Mouse (Mus musculus) adrenal gland, postnatal 10 days (tissue): Measurements from ENCODE around the gene Cnrip1. TPM values are rescaled to one million over a fixed set of nuclear protein-coding genes. Genes with fewer than 3 reads are reported as not detected.
"Not testable (repeated sequence)": the region's sequence is repeated elsewhere in the genome, so short reads cannot be mapped to it uniquely, and the experiment has no call there.

Experiments
- DNase-seq: peaks from one replicate; pipeline ENCODE4 v3.0.0; 2021; ENCODE audit warnings: mixed read lengths
- long read RNA-seq, 2 experiments: library from polyadenylated mRNA; stranded (forward); transcript quantifications; one replicate each; pipeline ENCODE4 v2.0.0; 2021
- total RNA-seq, 2 experiments: library from RNA; stranded (reverse); gene quantifications; 2 replicates each; pipeline ENCODE4 v1.2.3; 2021

Gene Cnrip1
- total RNA-seq: 10 to 100 TPM; 16.1 to 22.2 TPM
- long read RNA-seq, experiment 1, transcript Cnrip1-201 (3 exons, 1,654 nt): major isoform, 19 of 27 reads
- long read RNA-seq, experiment 1, partial matches to known transcripts: 1 of 27 reads
- long read RNA-seq, experiment 1, other reads (novel, unspliced or antisense): 7 of 27 reads
- long read RNA-seq, experiment 2, transcript Cnrip1-201 (3 exons, 1,654 nt): major isoform, 8 of 19 reads
- long read RNA-seq, experiment 2, partial matches to known transcripts: 5 of 19 reads
- long read RNA-seq, experiment 2, other reads (novel, unspliced or antisense): 6 of 19 reads

DNA sequence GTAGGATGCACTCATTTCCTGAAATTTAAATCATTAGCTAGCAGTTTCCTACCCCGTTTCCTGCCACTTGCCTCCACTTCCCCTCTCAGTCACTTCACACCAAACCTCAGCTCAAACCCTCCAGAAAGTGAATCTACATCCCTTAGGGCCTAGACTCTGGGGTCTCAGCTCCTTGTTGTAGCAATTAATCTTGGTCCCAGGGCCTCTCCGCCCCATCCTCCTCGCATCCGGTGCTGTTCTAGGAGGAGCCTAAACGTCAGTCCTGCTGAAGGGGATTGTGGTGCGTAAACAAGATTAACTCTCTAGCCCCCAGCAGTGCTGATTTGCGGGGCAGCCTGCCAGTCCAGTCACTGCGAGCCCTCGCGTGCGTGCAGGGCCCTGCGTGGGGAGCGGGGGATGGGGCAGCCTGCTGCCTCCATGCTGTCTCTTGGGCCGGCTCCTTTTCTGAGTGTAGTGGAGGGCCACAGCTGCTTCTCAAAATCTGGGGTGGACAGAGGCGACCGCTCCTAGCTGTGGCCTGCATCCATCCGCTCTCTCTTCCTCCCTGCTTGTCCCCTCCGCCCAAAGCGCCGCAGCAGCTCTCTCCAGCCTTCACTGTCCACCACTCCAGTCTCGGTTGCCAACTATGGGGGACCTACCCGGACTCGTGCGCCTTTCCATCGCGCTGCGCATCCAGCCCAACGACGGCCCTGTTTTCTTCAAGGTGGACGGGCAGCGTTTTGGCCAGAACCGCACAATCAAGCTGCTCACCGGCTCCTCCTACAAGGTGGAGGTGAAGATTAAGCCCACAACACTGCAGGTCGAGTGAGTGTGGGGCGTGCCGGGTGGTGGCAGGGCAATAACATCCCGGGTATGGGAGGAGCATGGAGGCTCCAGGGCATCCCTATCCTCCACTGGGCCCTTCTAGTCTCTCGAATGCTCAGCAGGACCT lies at the start of gene Cnrip1, which contains the start of gene Plek:
Gene Cnrip1, plus strand, starts transcription at position 42 of the 931 bp plus-strand sequence.
Gene Plek, minus strand, starts transcription at position 837 of the 931 bp plus-strand sequence.
- peak; percentile 79 for DNase-seq

- DNase-seq: no peak
Measured at GRCm38 (mm10) chr11:17002739-17003373, 48.5 kb upstream of the Cnrip1 start.

GRCm38 (mm10) chr11:17003757-17004156 lies 47.6 kb upstream of the Cnrip1 start:
- no peak for DNase-seq

- DNase-seq: no peak
Measured at GRCm38 (mm10) chr11:17004899-17005846, 46.2 kb upstream of the Cnrip1 start.

DNA sequence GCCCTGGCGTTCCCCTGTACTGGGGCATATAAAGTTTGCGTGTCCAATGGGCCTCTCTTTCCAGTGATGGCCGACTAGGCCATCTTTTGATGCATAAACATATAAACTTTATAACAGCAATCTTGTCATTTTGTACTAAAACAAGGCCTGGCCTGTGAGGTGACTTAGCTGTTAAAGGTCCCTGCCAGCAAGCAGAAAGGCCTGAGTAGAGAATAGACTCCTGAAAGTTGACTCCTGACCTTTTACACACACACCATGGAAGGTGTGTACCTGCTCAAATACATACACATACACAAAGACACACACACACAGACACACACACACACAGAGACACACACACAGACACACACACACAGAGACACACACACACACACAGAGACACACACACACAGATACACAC lies 44.9 kb upstream of the Cnrip1 start:
- DNase-seq: not testable (repeated sequence)

DNA sequence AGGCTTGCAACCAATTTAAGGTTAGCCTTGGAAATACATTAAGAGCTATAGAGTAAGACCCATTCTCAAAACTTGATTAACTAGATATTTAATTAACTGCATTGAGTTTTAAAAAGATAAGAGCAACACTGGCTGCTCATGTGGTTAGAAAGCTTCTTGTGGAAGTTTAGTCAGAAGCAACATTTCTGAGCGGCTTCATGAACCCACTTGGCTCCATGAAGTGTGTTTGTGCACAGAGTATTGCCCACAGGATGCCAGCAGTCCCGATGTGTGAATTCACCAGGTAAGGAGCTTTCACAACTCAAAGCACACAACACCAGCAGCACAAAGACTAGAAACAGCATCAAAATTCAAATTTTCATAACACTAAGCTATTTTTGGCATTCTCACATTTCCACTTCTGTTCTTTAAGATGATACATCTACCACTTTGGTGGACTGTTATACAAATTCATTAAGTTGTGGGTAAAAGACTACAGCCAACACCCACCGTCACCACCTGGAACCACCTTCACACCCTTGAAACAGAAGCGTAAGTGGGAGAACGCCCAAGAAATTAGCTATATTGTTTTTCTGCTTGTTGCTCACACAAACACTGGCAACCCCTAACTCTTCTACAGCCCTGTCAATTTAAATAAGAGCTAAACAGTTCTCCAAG lies 43.7 kb upstream of the Cnrip1 start:
- no peak for DNase-seq

- DNase-seq: no peak
Measured at GRCm38 (mm10) chr11:17008498-17008941, 42.9 kb upstream of the Cnrip1 start.

DNA sequence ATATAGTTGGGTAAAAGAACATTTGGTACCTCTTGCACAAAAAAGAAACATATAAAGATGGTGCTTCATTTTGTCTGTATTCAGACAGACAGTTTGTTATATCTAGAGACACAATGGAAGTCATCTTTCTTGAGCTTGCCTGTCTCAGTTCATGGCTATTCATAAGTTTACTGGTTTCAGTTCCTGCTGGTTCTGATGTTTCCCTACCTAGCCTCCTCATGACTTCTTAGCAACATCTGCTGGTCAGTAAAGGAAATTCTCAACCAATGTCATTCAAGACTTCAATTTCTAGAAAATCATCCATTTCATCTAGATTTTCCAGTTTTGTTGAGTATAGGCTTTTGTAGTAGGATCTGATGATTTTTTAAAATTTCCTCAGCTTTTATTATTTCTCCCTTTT lies 38.4 kb upstream of the Cnrip1 start:
- no peak for DNase-seq

DNA sequence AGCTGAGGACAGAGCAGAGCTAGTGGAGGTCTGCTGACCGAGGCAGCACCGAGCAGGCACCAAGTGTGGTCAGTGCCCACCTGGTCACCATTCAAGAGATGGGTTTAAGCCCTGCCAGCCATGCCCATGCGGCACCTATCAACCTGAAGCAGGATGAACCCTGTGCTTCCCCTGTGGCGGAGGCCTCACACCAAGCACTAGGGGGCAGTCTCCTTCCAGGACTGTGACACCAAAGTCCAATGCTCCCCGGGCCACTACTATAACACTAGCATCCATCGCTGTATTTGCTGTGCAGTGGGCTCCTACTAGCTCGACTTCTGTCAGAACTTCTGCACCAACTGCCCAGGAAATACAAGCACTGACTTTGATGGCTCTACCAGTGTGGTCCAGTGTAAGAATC lies 32.1 kb upstream of the Cnrip1 start:
- no peak for DNase-seq

- DNase-seq: no peak
Measured at GRCm38 (mm10) chr11:17023206-17023605, 28.2 kb upstream of the Cnrip1 start.

DNA sequence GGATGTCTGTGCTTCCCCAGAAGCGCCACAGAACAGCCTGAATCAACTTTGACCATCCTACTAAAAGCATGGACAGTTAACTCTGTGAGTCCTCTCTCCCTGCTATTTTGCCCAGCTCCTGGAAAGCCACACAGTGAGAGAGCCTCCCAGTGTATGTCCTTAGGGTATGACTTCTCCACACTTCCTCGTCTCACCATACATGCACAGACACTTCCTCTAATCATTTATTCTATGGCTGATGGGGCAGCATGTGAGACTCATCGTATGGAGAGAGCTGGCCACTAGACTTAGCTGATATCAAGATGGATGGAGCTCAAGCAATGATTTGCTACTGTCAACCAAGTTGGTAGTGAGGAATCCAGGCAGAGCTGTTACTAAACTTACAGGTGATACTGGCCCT lies 27.4 kb upstream of the Cnrip1 start:
- DNase-seq: no peak

- DNase-seq: no peak
Measured at GRCm38 (mm10) chr11:17045806-17046205, 5.6 kb upstream of the Cnrip1 start.

DNA sequence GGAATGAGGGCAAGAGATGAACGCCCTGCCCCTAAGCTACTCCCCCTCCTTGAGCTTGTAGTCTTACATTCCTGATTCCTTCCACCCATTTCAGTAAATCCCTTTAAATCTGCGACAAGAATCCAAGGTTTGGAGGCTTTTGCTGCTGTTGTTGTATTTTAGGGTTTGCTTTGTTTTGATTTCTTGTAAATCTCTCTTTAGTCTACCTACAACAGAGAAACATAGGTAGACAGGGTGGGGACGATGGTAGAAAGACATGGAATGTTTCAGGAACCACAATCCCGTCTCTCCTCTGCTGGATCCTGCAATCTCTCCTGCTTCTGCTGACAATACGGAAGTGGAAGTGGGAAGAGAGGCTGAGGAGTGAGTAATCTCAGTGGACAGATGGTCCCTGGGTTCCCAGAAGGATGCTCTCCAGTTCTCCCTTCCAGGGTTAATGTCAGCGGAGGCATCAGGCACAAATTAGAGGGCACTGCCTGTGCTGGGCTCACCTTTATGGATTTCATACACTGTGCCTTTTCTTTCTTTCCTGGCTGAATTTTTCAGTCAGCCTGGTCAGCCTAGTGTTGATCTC lies 1.2 kb downstream of the Cnrip1 start:
- DNase-seq: no peak

DNA sequence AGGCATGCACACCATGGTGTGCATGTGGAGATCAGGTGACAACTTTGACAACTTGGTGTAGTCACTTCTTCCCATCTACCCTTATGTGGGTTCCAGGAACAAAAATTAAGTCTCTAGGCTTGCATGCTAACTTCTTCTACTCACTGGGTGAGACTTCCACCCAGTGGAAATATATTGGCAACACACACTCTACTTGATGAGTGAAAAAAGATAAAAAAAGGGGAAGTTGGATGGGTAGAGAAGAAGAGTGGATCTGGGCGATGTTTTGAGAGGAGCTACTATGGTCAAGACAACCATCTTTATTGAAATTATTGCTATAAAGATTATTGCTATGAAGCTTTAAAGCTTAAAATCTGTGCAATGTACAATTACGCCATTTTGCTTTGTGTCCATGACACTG lies 18.0 kb downstream of the Cnrip1 start:
- not testable (repeated sequence) for DNase-seq

GRCm38 (mm10) chr11:17075656-17076055 lies 24.3 kb downstream of the Cnrip1 start:
- no peak for DNase-seq

DNA sequence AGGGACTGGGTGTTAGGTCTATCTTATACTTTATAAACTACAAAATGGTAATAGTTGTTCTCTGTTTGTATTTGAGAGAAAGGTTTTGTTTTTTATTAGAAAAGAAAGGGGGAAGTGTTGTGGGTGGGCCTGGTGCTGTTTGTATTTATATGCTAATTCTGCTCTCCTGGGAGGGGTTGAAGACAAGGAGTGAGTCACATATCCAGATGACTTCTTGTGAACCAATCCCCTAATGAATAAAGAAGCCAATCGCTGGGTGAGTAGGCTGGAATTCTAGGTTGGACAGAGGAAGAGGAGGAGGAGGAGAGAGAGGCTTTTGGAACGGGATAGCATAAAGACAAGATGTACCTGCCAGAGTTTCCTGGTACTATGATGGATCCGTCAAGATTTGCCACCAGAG lies 30.7 kb downstream of the Cnrip1 start:
- no peak for DNase-seq

DNA sequence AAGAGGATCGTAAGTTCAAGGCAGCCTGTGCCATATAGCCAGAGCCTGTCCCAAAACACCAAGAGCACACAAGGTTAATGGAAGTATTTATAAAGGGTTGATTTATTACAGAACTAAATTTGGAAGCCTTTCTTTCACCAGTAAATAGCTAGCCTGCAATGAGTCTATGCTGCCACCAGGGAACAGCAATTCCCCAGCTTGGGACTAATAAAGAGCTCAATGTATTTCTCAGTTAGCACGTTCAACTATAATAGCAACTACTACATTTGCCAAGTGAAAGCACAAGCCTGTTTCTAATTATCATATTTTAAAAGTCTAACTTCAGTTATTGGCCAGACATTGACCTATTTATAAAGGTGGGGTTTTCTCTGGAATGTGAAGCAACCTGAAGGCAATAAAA lies 31.6 kb downstream of the Cnrip1 start:
- peak; percentile 38 for DNase-seq

DNA sequence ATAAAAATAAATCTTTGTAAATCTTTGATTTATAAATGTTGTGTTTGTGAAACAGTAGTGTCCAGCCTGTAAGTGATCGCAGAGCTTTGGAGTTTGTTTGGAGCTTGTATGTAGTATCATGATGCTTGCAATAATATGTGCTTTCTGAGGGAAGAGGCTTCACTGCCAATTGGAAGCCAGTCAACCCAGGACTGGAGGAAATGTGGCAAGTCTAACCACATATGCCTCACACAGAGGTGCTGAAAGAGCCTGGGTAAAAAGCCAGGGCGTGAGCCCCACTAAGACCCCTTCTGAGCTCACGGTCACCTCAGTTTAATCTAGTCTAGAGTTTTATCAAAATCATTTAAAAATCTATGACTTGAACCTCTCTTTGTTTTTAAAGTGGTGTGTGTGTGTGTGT lies 32.1 kb downstream of the Cnrip1 start:
- no peak for DNase-seq

GRCm38 (mm10) chr11:17083866-17084265 lies 32.5 kb downstream of the Cnrip1 start:
- no peak for DNase-seq

GRCm38 (mm10) chr11:17086106-17086505 lies 34.7 kb downstream of the Cnrip1 start:
- DNase-seq: no peak

DNA sequence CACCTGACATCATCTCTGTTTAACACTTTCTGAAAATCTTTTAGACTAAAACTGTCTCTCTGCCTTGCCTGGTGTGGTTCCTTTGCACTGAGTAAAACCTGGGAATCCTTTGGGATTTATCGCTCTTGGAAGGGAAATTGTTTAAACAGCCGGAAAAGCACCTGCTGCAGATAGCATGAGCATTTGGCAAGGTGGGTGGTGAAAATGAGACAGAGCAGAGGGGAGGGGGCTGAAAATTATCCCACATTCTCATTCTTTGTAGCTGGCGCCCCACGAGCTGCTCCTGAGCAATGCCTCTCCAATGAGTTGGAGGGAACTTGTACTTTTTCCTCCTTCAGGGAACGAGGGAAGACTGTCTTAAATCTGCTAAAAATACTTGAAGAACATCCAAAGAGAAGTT lies 55.5 kb downstream of the Cnrip1 start:
- no peak for DNase-seq
